Mouse (Mus musculus) hindbrain, embryonic 10.5 days (tissue): ENCODE results near the gene Flt3. TPM values are rescaled to one million over a fixed set of nuclear protein-coding genes. Genes with fewer than 3 reads are reported as not detected.

Experiments
- DNase-seq: peaks from one replicate; pipeline ENCODE4 v3.0.0-alpha.2; 2017; ENCODE audit warnings: low spot score
- H3K27ac ChIP-seq: fragments of 300-500 bp; sonication (generic); 2 replicates; pipeline ENCODE4 v1.5.1; 2016; ENCODE audit warnings: mild to moderate bottlenecking, moderate library complexity
- H3K27me3 ChIP-seq: fragments of 300-500 bp; sonication (generic); 2 replicates; pipeline ENCODE4 v1.6.1; 2016; ENCODE audit warnings: mild to moderate bottlenecking; ENCODE audit not compliant: poor library complexity, insufficient read depth, severe bottlenecking
- H3K36me3 ChIP-seq: fragments of 300-500 bp; sonication (generic); 2 replicates; pipeline ENCODE4 v1.6.1; 2016; ENCODE audit warnings: mild to moderate bottlenecking, moderate library complexity
- H3K4me1 ChIP-seq: fragments of 300-500 bp; sonication (generic); replicated peaks from 2 replicates; pipeline ENCODE4 v1.6.1; 2016; ENCODE audit warnings: mild to moderate bottlenecking
- H3K4me3 ChIP-seq: fragments of 300-500 bp; sonication (generic); 2 replicates; pipeline ENCODE4 v1.5.1; 2016; ENCODE audit warnings: mild to moderate bottlenecking, moderate library complexity
- H3K9me3 ChIP-seq: fragments of 300-500 bp; sonication (generic); 2 replicates; pipeline ENCODE4 v1.6.1; 2016; ENCODE audit warnings: mild to moderate bottlenecking, moderate library complexity
- WGBS: fragments of 180-500 bp; shearing (Covaris S2); methylation state at CpG from one replicate; pipeline ENCODE4 v1.1.7; 2016; 5-methylcytosine and 5-hydroxymethylcytosine counted together
- polyA plus RNA-seq: library from polyadenylated mRNA; unstranded; fragments of >200 nt; fragmentation: Nextera tagmentation; extraction: Ambion mirVana; gene quantifications from 2 replicates; pipeline ENCODE4 v1.2.1, GENCODE M21; 2016

The Flt3 gene
- polyA plus RNA-seq, 1 experiment from 2014 or later, result not detected

- no peak for DNase-seq
- WGBS, result 3% methylated on average over 17 of the region's 17 CpGs
- H3K27me3 ChIP-seq, result peaks cover 62% of the 10 kb centered on the region
Measured at GRCm38 (mm10) chr5:147400505-147400979, 253 bp upstream of the Flt3 start.

DNA sequence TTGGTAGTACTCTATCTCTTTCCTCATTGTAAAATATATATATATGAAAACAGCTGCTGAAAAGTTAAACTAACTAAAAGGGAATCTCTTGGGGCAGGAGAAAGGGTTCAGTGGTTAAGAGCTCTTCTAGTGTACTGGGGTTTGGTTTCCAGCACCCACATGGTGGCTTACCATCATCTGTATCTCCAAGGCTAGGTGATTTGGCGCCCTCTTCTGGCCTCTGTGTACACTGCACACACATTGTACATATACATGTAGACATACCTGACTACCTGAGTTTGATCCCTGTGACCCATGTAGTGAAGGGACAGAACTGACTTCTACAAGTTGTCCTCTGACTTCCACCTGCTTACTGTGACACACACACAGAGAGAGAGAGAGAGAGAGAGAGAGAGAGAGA lies 5.2 kb downstream of the Flt3 start:
- WGBS, result 16% methylated on average over 1 of the region's 1 CpGs
- Histone ChIP-seq H3K27ac (no peak overlapping the region), H3K36me3 (no peaks in the 10 kb centered on the region), H3K9me3 (no peaks in the 10 kb centered on the region), H3K4me1 (peaks cover 4% of the 10 kb centered on the region), H3K27me3 (peaks cover 36% of the 10 kb centered on the region), H3K4me3 (no peak overlapping the region)
- DNase-seq, result no peak

More at GRCm38 (mm10) chr5:147400505-147400979, 253 bp upstream of the Flt3 start:
- H3K4me3 ChIP-seq, result peak overlapping the region; percentile 59
- no peaks in the 10 kb centered on the region for H3K9me3 ChIP-seq
- no peaks in the 10 kb centered on the region for H3K36me3 ChIP-seq
- H3K4me1 ChIP-seq, result peaks cover 16% of the 10 kb centered on the region
- H3K27ac ChIP-seq, result no peak overlapping the region

DNA sequence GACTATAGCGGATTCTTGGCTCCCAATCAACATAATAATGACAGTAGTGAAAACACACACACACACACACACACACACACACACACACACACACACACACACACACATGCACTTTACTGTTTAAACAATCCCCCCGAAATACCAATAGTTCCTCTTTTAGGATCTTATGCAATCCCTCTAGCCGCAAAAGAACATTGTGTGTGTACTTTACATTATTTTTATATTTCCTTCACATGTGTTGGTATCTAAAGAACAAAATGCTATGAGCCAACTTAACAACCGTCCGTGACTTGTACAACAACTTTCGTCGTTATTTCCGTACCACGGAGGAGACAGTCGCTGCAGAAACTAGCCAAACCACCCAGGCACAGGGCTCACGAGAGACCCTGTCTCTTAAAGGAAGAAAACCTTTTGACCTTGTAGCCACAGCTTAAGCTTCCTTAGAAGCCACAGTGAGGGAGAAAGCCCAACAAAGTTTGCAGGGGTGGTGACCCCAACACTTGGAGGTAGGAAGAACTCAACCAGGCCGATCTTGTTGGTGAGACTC lies 7.5 kb downstream of the Flt3 start:
- Histone ChIP-seq H3K36me3 (no peaks in the 10 kb centered on the region), H3K9me3 (no peaks in the 10 kb centered on the region), H3K27me3 (peaks cover 12% of the 10 kb centered on the region), H3K27ac (no peak overlapping the region), H3K4me1 (no peaks in the 10 kb centered on the region), H3K4me3 (no peak overlapping the region)
- WGBS, result 85% methylated on average over 12 of the region's 12 CpGs
- DNase-seq, result no peak

DNA sequence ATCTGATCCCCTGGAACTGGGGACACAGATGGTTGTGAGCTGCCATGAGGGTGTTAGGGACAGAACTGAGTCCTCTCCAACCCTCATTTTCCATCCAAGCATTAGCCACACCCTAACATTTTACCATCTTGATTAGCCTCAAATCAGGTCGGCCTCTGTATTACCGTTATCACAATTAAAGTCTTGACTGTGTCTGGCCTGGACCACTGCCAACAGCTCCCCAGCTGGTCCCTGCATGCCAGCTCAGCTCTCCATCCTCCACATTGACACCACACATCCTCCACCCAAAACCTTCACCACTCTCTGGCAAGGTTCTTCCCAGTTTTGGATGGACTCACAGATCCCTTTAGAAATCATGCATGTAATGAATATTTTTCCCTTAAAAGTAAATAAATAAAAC lies 9.5 kb downstream of the Flt3 start:
- Histone ChIP-seq H3K27me3 (no peaks in the 10 kb centered on the region), H3K36me3 (no peaks in the 10 kb centered on the region), H3K4me1 (no peaks in the 10 kb centered on the region), H3K4me3 (no peak overlapping the region), H3K27ac (no peak overlapping the region), H3K9me3 (no peaks in the 10 kb centered on the region)
- WGBS, result 90% methylated on average over 2 of the region's 2 CpGs
- no peak for DNase-seq

- no peak overlapping the region for H3K4me3 ChIP-seq
- whole genome bisulfite sequencing, result 82% methylated on average over 5 of the region's 5 CpGs
- DNase-seq, result no peak
- no peaks in the 10 kb centered on the region for H3K27me3 ChIP-seq
- no peaks in the 10 kb centered on the region for H3K9me3 ChIP-seq
- H3K27ac ChIP-seq, result no peak overlapping the region
- H3K36me3 ChIP-seq, result no peaks in the 10 kb centered on the region
- H3K4me1 ChIP-seq, result no peaks in the 10 kb centered on the region
Measured at GRCm38 (mm10) chr5:147389052-147389451, 11.2 kb downstream of the Flt3 start.

DNA sequence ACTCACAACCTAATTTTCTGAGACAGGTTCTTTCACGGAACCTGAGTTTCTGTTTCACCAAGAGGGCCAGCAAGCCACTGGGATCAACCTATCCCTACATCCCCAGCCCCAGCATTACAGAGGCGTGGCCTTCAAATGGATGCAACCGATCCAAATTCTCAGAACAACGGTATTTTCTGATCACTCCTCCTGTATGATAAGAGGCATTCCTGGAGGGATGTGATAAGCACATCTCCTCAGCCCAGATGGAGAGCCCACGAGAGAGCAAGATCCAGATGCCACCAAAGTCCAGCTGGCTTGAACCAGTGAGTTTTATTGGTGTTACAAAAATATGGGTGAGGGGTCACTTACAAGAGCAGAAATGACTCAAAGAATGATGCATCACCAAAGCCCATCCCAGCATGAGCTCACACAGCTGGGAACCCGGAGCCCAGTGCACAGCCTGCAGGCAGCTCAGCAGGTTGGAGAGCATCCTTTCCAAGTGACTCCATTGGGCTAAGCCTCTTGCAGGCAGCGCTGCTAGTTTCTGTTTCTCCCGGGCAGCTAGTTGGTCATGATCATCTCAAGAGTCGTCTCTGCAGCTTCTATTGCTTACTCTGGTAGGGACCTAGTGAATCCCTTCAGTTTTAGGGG lies 11.8 kb downstream of the Flt3 start:
- Histone ChIP-seq H3K27ac (no peak overlapping the region), H3K27me3 (no peaks in the 10 kb centered on the region), H3K36me3 (no peaks in the 10 kb centered on the region), H3K4me1 (no peaks in the 10 kb centered on the region), H3K4me3 (no peak overlapping the region), H3K9me3 (no peaks in the 10 kb centered on the region)
- no peak for DNase-seq
- WGBS, result 83% methylated on average over 9 of the region's 9 CpGs

- Histone ChIP-seq H3K36me3 (no peaks in the 10 kb centered on the region), H3K4me1 (no peaks in the 10 kb centered on the region), H3K4me3 (no peak overlapping the region), H3K27ac (no peak overlapping the region), H3K9me3 (no peaks in the 10 kb centered on the region), H3K27me3 (no peaks in the 10 kb centered on the region)
- no peak for DNase-seq
- 89% methylated on average over 13 of the region's 13 CpGs for WGBS
Measured at GRCm38 (mm10) chr5:147386865-147387264, 13.4 kb downstream of the Flt3 start.

DNA sequence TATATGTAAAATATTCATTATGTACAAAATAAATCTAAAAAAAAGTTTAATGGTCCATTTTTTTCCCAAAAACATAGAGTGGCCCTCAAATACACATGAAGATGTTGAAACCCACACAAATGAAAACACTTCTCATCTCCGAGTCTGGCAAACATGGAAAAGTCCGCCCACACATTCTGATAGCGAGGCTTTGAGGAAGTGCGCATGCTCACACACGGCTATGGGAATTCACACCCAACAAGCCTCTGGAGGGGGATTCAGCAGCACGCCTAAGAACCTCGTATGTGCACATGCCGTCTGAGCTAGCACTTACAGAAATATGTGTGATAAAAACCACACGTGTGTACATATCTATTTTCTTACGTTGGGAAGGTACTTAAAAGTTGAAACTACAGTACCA lies 18.9 kb downstream of the Flt3 start:
- DNase-seq, result no peak
- no peak overlapping the region for H3K4me3 ChIP-seq
- no peaks in the 10 kb centered on the region for H3K9me3 ChIP-seq
- H3K36me3 ChIP-seq, result no peaks in the 10 kb centered on the region
- WGBS, result 93% methylated on average over 10 of the region's 10 CpGs
- no peak overlapping the region for H3K27ac ChIP-seq
- H3K27me3 ChIP-seq, result no peaks in the 10 kb centered on the region
- no peaks in the 10 kb centered on the region for H3K4me1 ChIP-seq

- WGBS, result 88% methylated on average over 3 of the region's 3 CpGs
- Histone ChIP-seq H3K27ac (no peak overlapping the region), H3K36me3 (no peaks in the 10 kb centered on the region), H3K27me3 (no peaks in the 10 kb centered on the region), H3K4me3 (no peak overlapping the region), H3K4me1 (no peaks in the 10 kb centered on the region), H3K9me3 (no peaks in the 10 kb centered on the region)
- DNase-seq, result no peak
Measured at GRCm38 (mm10) chr5:147379481-147379880, 20.8 kb downstream of the Flt3 start.

GRCm38 (mm10) chr5:147370276-147370675 lies 30.0 kb downstream of the Flt3 start:
- Histone ChIP-seq H3K36me3 (no peaks in the 10 kb centered on the region), H3K27ac (no peak overlapping the region), H3K4me1 (no peaks in the 10 kb centered on the region), H3K9me3 (no peaks in the 10 kb centered on the region), H3K4me3 (no peak overlapping the region), H3K27me3 (no peaks in the 10 kb centered on the region)
- 88% methylated on average over 8 of the region's 8 CpGs for WGBS
- DNase-seq, result no peak

GRCm38 (mm10) chr5:147368221-147368620 lies 32.1 kb downstream of the Flt3 start:
- Histone ChIP-seq H3K27ac (no peak overlapping the region), H3K36me3 (no peaks in the 10 kb centered on the region), H3K4me1 (no peaks in the 10 kb centered on the region), H3K27me3 (no peaks in the 10 kb centered on the region), H3K4me3 (no peak overlapping the region), H3K9me3 (no peaks in the 10 kb centered on the region)
- WGBS, result 94% methylated on average over 6 of the region's 6 CpGs
- DNase-seq, result no peak

DNA sequence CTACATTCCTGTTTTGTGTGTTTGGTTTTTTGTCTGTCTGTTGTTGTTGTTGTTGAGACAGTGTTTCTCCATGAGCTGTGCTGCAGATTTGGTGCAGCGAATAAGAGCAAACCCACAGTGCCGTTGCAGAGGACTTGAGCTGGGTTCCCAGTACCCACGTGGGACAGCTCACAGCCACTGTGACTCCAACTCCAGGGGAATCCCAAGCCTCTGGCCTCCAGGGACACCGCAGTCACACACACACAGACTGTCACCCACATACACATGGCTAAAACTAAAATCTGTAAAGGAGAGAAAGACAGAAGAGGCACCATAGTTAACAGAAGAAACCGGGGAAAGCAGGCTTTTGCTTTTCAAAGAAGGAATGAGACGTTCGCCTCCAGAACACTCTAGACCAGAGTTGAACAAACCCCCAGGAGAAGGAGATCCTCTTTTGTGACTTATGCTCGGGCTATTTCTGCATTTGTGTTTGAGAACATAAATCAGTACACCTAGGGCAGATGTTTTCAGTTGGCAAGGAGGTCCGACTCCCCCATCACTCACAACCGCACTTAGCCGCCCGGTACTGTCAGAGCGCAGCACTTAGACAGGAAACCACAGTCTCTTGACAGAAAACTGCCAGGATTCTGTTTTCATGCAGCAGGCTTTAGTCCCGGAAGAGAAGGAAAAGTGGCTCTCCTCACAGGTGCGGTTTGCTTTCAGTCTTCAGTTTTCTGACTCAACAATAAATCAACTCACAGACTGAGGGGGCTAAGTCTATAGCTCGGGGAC lies 34.1 kb downstream of the Flt3 start:
- 79% methylated on average over 16 of the region's 16 CpGs for WGBS

DNA sequence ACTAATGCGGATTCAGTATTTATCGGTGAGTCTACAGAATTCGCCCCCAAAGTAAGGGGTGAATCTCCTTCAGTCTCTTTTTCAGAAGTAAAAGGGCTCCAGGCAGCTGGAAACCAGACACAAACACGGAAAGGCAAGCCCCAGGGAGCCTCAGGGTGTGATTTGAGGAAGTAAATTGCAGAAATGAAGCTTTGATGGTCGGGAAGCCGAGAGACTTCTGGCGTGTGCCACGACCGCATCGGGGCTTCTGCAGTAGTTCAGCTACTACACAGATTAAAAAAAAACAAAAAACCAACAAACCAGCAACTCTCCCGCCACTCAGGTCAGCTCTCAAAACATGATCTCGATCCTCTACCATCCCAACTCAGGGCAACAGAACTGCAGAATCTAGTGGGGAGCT lies 37.2 kb downstream of the Flt3 start:
- no peak for DNase-seq
- Histone ChIP-seq H3K36me3 (no peaks in the 10 kb centered on the region), H3K4me1 (no peaks in the 10 kb centered on the region), H3K27ac (no peak overlapping the region), H3K27me3 (0 out of 2 replicates have a peak, but pooled peaks cover 3% of the 10 kb centered on the region), H3K9me3 (no peaks in the 10 kb centered on the region), H3K4me3 (no peak overlapping the region)
- 78% methylated on average over 12 of the region's 12 CpGs for WGBS

More for the DNA sequence above, 34.1 kb downstream of the Flt3 start:
- Histone ChIP-seq H3K27ac (no peak overlapping the region), H3K4me3 (no peak overlapping the region), H3K9me3 (no peaks in the 10 kb centered on the region), H3K4me1 (no peaks in the 10 kb centered on the region), H3K36me3 (no peaks in the 10 kb centered on the region), H3K27me3 (no peaks in the 10 kb centered on the region)
- no peak for DNase-seq
